Mouse (Mus musculus) olfactory bulb, adult 2 months (tissue): ENCODE measurements around the gene Gm21885. TPM values are rescaled to one million over a fixed set of nuclear protein-coding genes. Genes with fewer than 3 reads are reported as not detected.

Source experiments
- H3K27ac ChIP-seq: fragments of 200-500 bp; 2 replicates; pipeline ENCODE4 v1.5.1; 2012; ENCODE audit warnings: low read depth, low read length; ENCODE audit not compliant: insufficient read depth
- H3K4me1 ChIP-seq: fragments of 200-500 bp; 2 replicates; pipeline ENCODE4 v1.6.1; 2012; ENCODE audit warnings: low read length; ENCODE audit not compliant: control insufficient read depth, insufficient read depth
- H3K4me3 ChIP-seq: fragments of 200-500 bp; 2 replicates; pipeline ENCODE4 v1.5.1; 2012; ENCODE audit warnings: mild to moderate bottlenecking, low read depth, low read length, moderate library complexity; ENCODE audit not compliant: insufficient read depth
- CTCF ChIP-seq: fragments of 200-500 bp; IDR thresholded peaks from 2 replicates; pipeline ENCODE4 v1.5.1; 2012; ENCODE audit warnings: low read depth, mild to moderate bottlenecking, low read length, moderate library complexity; ENCODE audit not compliant: insufficient read depth
- POLR2A ChIP-seq: fragments of 200-500 bp; IDR thresholded peaks from 2 replicates; pipeline ENCODE4 v1.6.1; 2012; ENCODE audit warnings: mild to moderate bottlenecking, low read depth, low read length, moderate library complexity; ENCODE audit not compliant: insufficient read depth
- WGBS: fragments of 180-500 bp; shearing (Covaris S2); methylation state at CpG from one replicate; pipeline ENCODE4 v1.1.7; 2018; 5-methylcytosine and 5-hydroxymethylcytosine counted together
- polyA plus RNA-seq: library from polyadenylated mRNA; stranded (reverse); fragments of >200 nt; gene quantifications from 2 replicates; pipeline ENCODE4 v1.2.4, GENCODE M21; 2012; ENCODE audit warnings: low replicate concordance; ENCODE audit not compliant: missing spikeins, insufficient read depth, insufficient read length

Gm21885 gene
- polyA plus RNA-seq, 1 experiment: not detected

GRCm38 (mm10) chr11:94334386-94334968, 52.8 kb downstream of the Gm21885 start:
- 78% methylated on average over 8 of the region's 8 CpGs for WGBS
- no peak for TF ChIP-seq CTCF
- no peak for TF ChIP-seq POLR2A
- no peak overlapping the region for H3K4me3 ChIP-seq
- peaks cover 2% of the 10 kb centered on the region; the same call in 1 of the 2 replicates for H3K4me1 ChIP-seq
- no peak overlapping the region for H3K27ac ChIP-seq

Other genes starting within 250 kb of the Gm21885 start
- not detected in 2 replicates for gene Tob1, start 70.4 kb upstream of the Gm21885 start, polyA plus RNA-seq
- gene Wfikkn2, start 35.9 kb upstream of the Gm21885 start, polyA plus RNA-seq: not detected in 2 replicates
- gene Luc7l3, start 40.1 kb downstream of the Gm21885 start, polyA plus RNA-seq: 287 and 558 TPM in 2 replicates
- 384 TPM in 1 of 2 replicates, not detected in the other for gene Ankrd40, start 46.1 kb downstream of the Gm21885 start, polyA plus RNA-seq
- not detected in 2 replicates for gene Abcc3, start 111.1 kb downstream of the Gm21885 start, polyA plus RNA-seq
- gene Cacna1g, start 192.3 kb downstream of the Gm21885 start, polyA plus RNA-seq: 54.5 TPM in 1 of 2 replicates, not detected in the other
- gene Spata20, start 204.3 kb downstream of the Gm21885 start, polyA plus RNA-seq: not detected in 2 replicates
- not detected in 2 replicates for gene Epn3, start 218.1 kb downstream of the Gm21885 start, polyA plus RNA-seq
- gene Mycbpap, start 239.9 kb downstream of the Gm21885 start, polyA plus RNA-seq: not detected in 2 replicates